Mouse (Mus musculus) spleen, adult 18-20 months (tissue): Measurements from ENCODE around the gene Mdk.
A peak's percentile ranks its signal among the peaks of the same experiment; 100 is the strongest.

Experiments
- DNase-seq, 2 experiments: peaks; one replicate each; pipeline ENCODE4 v3.0.0; 2022; ENCODE audit warnings: mixed read lengths in 2 of 2

The Mdk gene

GRCm38 (mm10) chr2:91931328-91932159, 553 bp downstream of the Mdk start:
- DNase-seq, result no peak

GRCm38 (mm10) chr2:91930761-91931291, 1.3 kb downstream of the Mdk start:
- DNase-seq, result no peak

- peak in 1 of 2 experiments; percentile 39 for DNase-seq
Measured at GRCm38 (mm10) chr2:91929936-91930335, 2.2 kb downstream of the Mdk start.

GRCm38 (mm10) chr2:91929455-91929854, 2.6 kb downstream of the Mdk start:
- DNase-seq, result no peak

- DNase-seq, result no peak
Measured at GRCm38 (mm10) chr2:91928534-91929350, 3.4 kb downstream of the Mdk start.

- DNase-seq, result peak; percentile 52 to 77
Measured at GRCm38 (mm10) chr2:91927826-91928533, 4.1 kb downstream of the Mdk start.

GRCm38 (mm10) chr2:91926949-91927348, 5.1 kb downstream of the Mdk start, which contains the start of gene Chrm4:
Gene Chrm4, plus strand, starts transcription at chr2:91927249.
- no peak for DNase-seq

GRCm38 (mm10) chr2:91925442-91925841, 6.7 kb downstream of the Mdk start:
- no peak for DNase-seq

- DNase-seq, result no peak
Measured at GRCm38 (mm10) chr2:91924726-91925125, 7.4 kb downstream of the Mdk start.

- DNase-seq, result peak in 1 of 2 experiments; percentile 65
Measured at GRCm38 (mm10) chr2:91923415-91924337, 8.4 kb downstream of the Mdk start.

- DNase-seq, result no peak
Measured at GRCm38 (mm10) chr2:91922586-91923414, 9.3 kb downstream of the Mdk start.

GRCm38 (mm10) chr2:91921790-91922570, 10.1 kb downstream of the Mdk start:
- peak in 1 of 2 experiments; percentile 42 for DNase-seq

GRCm38 (mm10) chr2:91921181-91921789, 10.8 kb downstream of the Mdk start:
- peak in 1 of 2 experiments; percentile 60 for DNase-seq

GRCm38 (mm10) chr2:91920130-91920529, 12.0 kb downstream of the Mdk start:
- DNase-seq, result no peak

- DNase-seq, result no peak
Measured at GRCm38 (mm10) chr2:91917096-91917495, 15.0 kb downstream of the Mdk start.

GRCm38 (mm10) chr2:91916346-91916977, 15.6 kb downstream of the Mdk start:
- no peak for DNase-seq

- DNase-seq, result no peak
Measured at GRCm38 (mm10) chr2:91913328-91914110, 18.6 kb downstream of the Mdk start.

GRCm38 (mm10) chr2:91912616-91913015, 19.5 kb downstream of the Mdk start:
- DNase-seq, result no peak
